Mouse (Mus musculus) heart, embryonic 16.5 days (tissue): ENCODE results near the gene Cwc25. TPM values are rescaled to one million over a fixed set of nuclear protein-coding genes. Genes with fewer than 3 reads are reported as not detected.

ENCODE experiments used
- ATAC-seq: fragments of 200-750 bp; cut with Nextera tagmentation; replicated peaks from 2 replicates; pipeline ENCODE4 v1.8.0; 2017; ENCODE audit warnings: moderate number of reproducible peaks; ENCODE audit not compliant: insufficient read depth, low FRiP score; ENCODE audit errors: extremely low read depth
- H3K27ac ChIP-seq: fragments of 300-500 bp; sonication (generic); 2 replicates; pipeline ENCODE4 v1.5.1; 2014; ENCODE audit warnings: mild to moderate bottlenecking, low read length, control low read depth, moderate library complexity
- H3K27me3 ChIP-seq: fragments of 300-500 bp; sonication (generic); 2 replicates; pipeline ENCODE4 v1.6.1; 2014; ENCODE audit warnings: low read length, mixed read lengths; ENCODE audit not compliant: control insufficient read depth, insufficient read depth
- H3K36me3 ChIP-seq: fragments of 300-500 bp; sonication (generic); 2 replicates; pipeline ENCODE4 v1.6.1; 2014; ENCODE audit not compliant: control insufficient read depth, insufficient read depth
- H3K4me1 ChIP-seq: fragments of 300-500 bp; sonication (generic); 2 replicates; pipeline ENCODE4 v1.6.1; 2014; ENCODE audit warnings: low read length, mixed read lengths; ENCODE audit not compliant: control insufficient read depth, insufficient read depth
- H3K4me2 ChIP-seq: fragments of 300-500 bp; sonication (generic); 2 replicates; pipeline ENCODE4 v1.6.1; 2014; ENCODE audit warnings: low read depth, mild to moderate bottlenecking, control low read depth, low read length
- H3K4me3 ChIP-seq: fragments of 300-500 bp; sonication (generic); 2 replicates; pipeline ENCODE4 v1.5.1; 2014; ENCODE audit warnings: mild to moderate bottlenecking, control low read depth, low read length
- H3K9ac ChIP-seq: fragments of 300-500 bp; sonication (generic); 2 replicates; pipeline ENCODE4 v1.6.1; 2014; ENCODE audit warnings: low read length, control low read depth
- H3K9me3 ChIP-seq: fragments of 300-500 bp; sonication (generic); replicated peaks from 2 replicates; pipeline ENCODE4 v1.6.1; 2016; ENCODE audit warnings: low read length; ENCODE audit not compliant: control insufficient read depth
- whole genome bisulfite sequencing: fragments of 180-500 bp; shearing (Covaris S2); extraction: QIAGEN DNeasy Blood & Tissue Kit; methylation state at CpG from one replicate; pipeline ENCODE4 v1.1.7; 2014; 5-methylcytosine and 5-hydroxymethylcytosine counted together
- polyA plus RNA-seq: library from polyadenylated mRNA; unstranded; fragments of >200 nt; fragmentation: Nextera tagmentation; extraction: Ambion mirVana; gene quantifications from 2 replicates; pipeline ENCODE4 v1.2.1, GENCODE M21; 2015

The Cwc25 gene
- polyA plus RNA-seq, 1 experiment from 2014 or later = 12.5 TPM

DNA sequence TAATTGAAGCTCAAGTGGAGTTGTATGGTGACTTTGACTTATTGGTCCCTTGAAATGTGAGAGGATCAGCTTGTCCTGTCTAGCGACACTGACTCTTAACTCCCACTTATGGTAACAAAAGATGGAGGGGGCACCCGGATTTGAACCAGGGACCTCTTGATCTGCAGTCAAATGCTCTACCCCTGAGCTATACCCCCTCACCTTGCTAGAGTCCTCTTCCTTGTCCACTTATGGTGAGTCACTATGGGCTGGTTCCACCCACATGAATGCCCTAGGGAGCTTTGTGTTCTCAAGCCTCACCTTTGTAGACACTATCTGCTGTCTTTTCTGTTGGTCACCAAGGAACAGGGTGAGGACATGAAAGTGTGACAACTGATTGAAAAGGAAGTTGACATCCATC lies 3.3 kb upstream of the Cwc25 start:
- Histone ChIP-seq H3K4me2 (no peak overlapping the region), H3K4me1 (peaks cover 9% of the 10 kb centered on the region), H3K36me3 (no peaks in the 10 kb centered on the region; the same call in 1 of the 2 replicates), H3K27ac (no peak overlapping the region), H3K27me3 (no peaks in the 10 kb centered on the region), H3K9ac (no peak overlapping the region), H3K9me3 (no peaks in the 10 kb centered on the region), H3K4me3 (no peak overlapping the region)
- ATAC-seq = no peak
- WGBS = 34% methylated on average over 2 of the region's 2 CpGs

DNA sequence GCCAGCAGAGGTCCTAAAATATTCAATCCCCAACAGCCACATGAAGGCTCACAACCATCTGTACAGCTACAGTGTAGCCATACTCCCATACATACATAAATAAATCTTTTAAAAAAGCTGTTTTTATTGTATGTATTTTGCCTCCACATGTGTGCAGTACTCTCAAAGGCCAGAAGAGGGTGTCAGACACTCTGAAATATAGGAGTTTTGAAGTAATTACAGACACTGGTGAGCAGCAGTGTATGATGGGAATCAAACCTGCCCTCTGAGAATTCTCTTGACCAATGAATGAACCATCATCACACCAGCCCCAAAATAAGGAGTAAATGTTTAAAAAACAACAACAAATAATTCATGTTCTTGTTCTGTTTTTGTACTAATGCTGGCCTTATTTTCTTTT lies 4.7 kb downstream of the Cwc25 start:
- no peak overlapping the region for H3K4me3 ChIP-seq
- peaks cover 33% of the 10 kb centered on the region for H3K36me3 ChIP-seq
- no peak overlapping the region for H3K9ac ChIP-seq
- H3K4me2 ChIP-seq = no peak overlapping the region
- peaks cover 9% of the 10 kb centered on the region for H3K4me1 ChIP-seq
- H3K27ac ChIP-seq = no peak overlapping the region
- no peaks in the 10 kb centered on the region for H3K9me3 ChIP-seq
- H3K27me3 ChIP-seq = no peaks in the 10 kb centered on the region
- ATAC-seq = no peak

DNA sequence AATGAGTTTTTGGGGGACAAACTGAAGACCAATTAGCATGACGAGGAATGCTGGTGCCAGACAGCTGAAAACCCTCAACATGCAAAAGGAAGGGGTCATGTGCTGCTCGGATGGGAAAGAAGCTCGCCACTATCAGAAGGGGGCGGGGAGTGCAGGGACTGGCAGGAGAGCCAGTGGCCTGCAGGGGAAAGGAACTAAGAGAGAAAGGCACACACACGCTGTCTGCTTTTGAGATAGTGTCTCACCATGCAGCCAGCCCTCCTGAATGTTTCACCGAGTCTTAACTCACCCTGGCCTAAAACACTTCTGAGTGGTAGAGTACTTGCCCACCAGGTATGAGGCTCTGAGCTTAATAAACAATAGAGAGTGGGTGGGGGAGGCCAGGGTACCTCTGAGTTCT lies 7.4 kb downstream of the Cwc25 start:
- no peak for ATAC-seq
- H3K4me1 ChIP-seq = no peaks in the 10 kb centered on the region
- 60% methylated on average over 6 of the region's 6 CpGs for WGBS
- no peak overlapping the region for H3K4me3 ChIP-seq
- H3K27ac ChIP-seq = no peak overlapping the region
- H3K27me3 ChIP-seq = no peaks in the 10 kb centered on the region
- no peak overlapping the region for H3K4me2 ChIP-seq
- H3K36me3 ChIP-seq = peaks cover 47% of the 10 kb centered on the region
- no peak overlapping the region for H3K9ac ChIP-seq
- H3K9me3 ChIP-seq = no peaks in the 10 kb centered on the region

GRCm38 (mm10) chr11:97758125-97758524 lies 8.2 kb downstream of the Cwc25 start:
- Histone ChIP-seq H3K4me3 (no peak overlapping the region), H3K4me1 (no peaks in the 10 kb centered on the region), H3K4me2 (no peak overlapping the region), H3K9me3 (no peaks in the 10 kb centered on the region), H3K36me3 (peaks cover 51% of the 10 kb centered on the region), H3K9ac (no peak overlapping the region), H3K27me3 (no peaks in the 10 kb centered on the region), H3K27ac (no peak overlapping the region)
- 93% methylated on average over 1 of the region's 1 CpGs for WGBS
- no peak for ATAC-seq

GRCm38 (mm10) chr11:97753277-97753676 lies 13.1 kb downstream of the Cwc25 start:
- WGBS = 93% methylated on average over 8 of the region's 8 CpGs
- Histone ChIP-seq H3K27ac (no peak overlapping the region), H3K9me3 (no peaks in the 10 kb centered on the region), H3K4me1 (no peaks in the 10 kb centered on the region), H3K27me3 (no peaks in the 10 kb centered on the region), H3K36me3 (peaks cover 59% of the 10 kb centered on the region), H3K9ac (no peak overlapping the region), H3K4me3 (no peak overlapping the region), H3K4me2 (no peak overlapping the region)
- ATAC-seq = no peak

DNA sequence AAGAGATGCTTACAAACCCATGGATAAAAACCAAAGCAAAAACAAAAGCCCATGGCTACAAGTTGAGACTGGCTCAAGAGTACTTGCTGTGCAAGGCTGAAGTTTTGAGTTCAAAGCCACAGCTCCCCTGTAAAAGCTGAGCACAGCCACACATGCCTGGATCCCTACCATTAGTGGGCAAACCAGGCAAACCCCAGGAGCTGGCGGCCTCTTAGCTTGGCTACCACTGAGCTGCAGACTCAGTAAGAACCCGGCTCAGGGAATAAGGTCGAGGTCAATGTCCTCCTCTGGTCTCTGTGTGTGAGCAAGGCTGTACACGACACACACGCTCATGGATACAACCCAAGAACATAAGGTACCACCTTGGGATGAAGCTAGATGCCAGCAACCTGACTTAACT lies 17.9 kb downstream of the Cwc25 start:
- 89% methylated on average over 5 of the region's 5 CpGs for WGBS
- Histone ChIP-seq H3K27me3 (no peaks in the 10 kb centered on the region), H3K9ac (no peak overlapping the region), H3K4me3 (no peak overlapping the region), H3K27ac (no peak overlapping the region), H3K36me3 (peaks cover 43% of the 10 kb centered on the region), H3K9me3 (no peaks in the 10 kb centered on the region), H3K4me2 (no peak overlapping the region), H3K4me1 (peaks cover 7% of the 10 kb centered on the region; the same call in 1 of the 2 replicates)
- ATAC-seq = no peak

DNA sequence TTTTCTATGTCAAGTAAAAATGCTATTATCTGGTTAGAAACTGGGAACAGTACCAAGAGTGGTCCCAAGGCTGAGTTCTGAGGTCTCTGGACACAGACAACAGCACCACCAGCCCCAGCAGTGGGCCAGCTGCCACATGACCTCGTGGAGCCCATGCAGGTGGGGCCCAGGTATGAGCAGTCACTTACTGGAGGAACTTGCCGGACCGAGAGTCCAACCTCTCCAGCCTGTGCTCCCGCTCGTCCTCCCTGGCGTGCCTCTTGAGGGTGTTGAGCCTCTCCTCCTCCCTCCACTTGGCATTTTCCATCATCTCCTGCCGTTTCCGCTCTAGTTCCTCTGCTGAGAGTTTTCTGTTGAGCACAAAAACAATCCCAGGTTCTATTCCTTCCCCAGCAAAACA lies 18.6 kb downstream of the Cwc25 start:
- WGBS = 79% methylated on average over 8 of the region's 8 CpGs
- Histone ChIP-seq H3K9ac (no peak overlapping the region), H3K27ac (no peak overlapping the region), H3K27me3 (no peaks in the 10 kb centered on the region), H3K4me1 (peaks cover 14% of the 10 kb centered on the region), H3K9me3 (no peaks in the 10 kb centered on the region), H3K36me3 (peaks cover 36% of the 10 kb centered on the region), H3K4me3 (no peak overlapping the region), H3K4me2 (no peak overlapping the region)
- ATAC-seq = no peak

DNA sequence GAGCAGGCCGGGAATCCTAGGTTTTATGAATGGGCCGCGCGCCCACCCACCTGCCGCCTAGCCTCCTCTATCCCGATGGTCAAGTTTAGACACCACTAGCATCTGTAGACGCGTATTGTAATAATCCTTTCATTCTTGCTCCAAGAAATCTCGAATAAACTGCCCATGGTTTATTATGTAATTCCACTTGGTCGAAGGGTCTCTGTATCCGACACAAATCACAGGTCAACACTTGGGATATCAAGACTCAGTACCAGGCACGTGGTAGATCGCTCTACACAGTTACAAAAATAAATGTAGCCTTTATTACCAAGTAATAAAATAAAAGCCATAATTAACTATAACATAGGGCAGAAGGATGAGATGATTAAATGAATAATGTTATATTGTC lies 21.0 kb downstream of the Cwc25 start:
- Histone ChIP-seq H3K4me3 (peak overlapping the region; percentile 85), H3K9ac (0 out of 2 replicates have a peak overlapping the region, but pooled peaks have one; percentile 33), H3K36me3 (peaks cover 20% of the 10 kb centered on the region), H3K9me3 (no peaks in the 10 kb centered on the region), H3K27me3 (no peaks in the 10 kb centered on the region), H3K4me2 (peak overlapping the region; percentile 77), H3K27ac (no peak overlapping the region), H3K4me1 (peaks cover 20% of the 10 kb centered on the region)
- ATAC-seq = no peak
- WGBS = 8% methylated on average over 13 of the region's 13 CpGs

DNA sequence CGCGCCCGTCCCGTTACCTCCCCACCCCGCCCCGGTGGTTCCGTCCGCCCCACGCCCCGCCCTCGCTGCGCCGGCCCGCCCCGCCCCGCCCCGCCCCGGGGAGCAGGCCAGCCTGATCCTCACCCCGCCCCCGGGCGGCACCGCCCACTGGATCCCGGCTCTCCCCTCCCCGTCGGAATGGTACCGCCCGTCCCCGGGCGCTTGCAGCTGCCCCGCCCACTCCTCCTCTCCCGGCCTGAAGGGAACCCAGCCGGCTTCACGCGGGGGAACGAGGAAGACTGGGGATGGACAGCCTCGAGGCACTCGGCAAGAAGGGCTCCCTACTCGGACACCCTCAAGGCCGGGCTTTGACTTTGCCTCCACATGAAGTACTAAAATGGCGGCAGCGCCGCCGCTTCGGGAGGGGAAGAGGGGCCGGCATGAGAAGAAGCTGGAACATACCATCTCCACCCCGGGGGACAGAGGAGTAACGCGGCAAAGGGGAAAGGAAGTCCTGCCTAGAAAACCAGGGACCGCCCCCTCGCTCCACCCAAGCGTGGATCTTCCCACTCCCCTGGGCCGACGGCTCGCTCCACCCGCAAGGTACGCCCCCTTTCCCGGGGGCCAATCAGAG lies 21.5 kb downstream of the Cwc25 start:
- Histone ChIP-seq H3K27ac (peak overlapping the region; percentile 97), H3K4me2 (peak overlapping the region; percentile 77), H3K9ac (peak overlapping the region; percentile 92), H3K4me1 (peaks cover 20% of the 10 kb centered on the region), H3K9me3 (no peaks in the 10 kb centered on the region), H3K36me3 (peaks cover 18% of the 10 kb centered on the region), H3K4me3 (peak overlapping the region; percentile 85), H3K27me3 (no peaks in the 10 kb centered on the region)
- WGBS = 0% methylated on average over 54 of the region's 57 CpGs
- peak; percentile 95 for ATAC-seq
